Mouse (Mus musculus) forebrain, postnatal 0 days (tissue): ENCODE results near the gene Dhcr7. TPM values are rescaled to one million over a fixed set of nuclear protein-coding genes. Genes with fewer than 3 reads are reported as not detected.

Experiments
- ATAC-seq: fragments of 200-750 bp; cut with Nextera tagmentation; 2 replicates; pipeline ENCODE4 v1.8.0; 2017; ENCODE audit warnings: mild to moderate bottlenecking, moderate library complexity
- DNase-seq: peaks from one replicate; pipeline ENCODE4 v3.0.0-alpha.2; 2015
- H3K27ac ChIP-seq: fragments of 300-500 bp; sonication (generic); 2 replicates; pipeline ENCODE4 v1.5.1; 2014; ENCODE audit warnings: low read depth, mild to moderate bottlenecking, antibody characterized with exemption, low read length, moderate library complexity, mixed read lengths
- H3K27me3 ChIP-seq: fragments of 300-500 bp; sonication (generic); 2 replicates; pipeline ENCODE4 v1.6.1; 2014; ENCODE audit warnings: mild to moderate bottlenecking, low read length, mixed read lengths; ENCODE audit not compliant: insufficient read depth
- H3K36me3 ChIP-seq: fragments of 300-500 bp; sonication (generic); 2 replicates; pipeline ENCODE4 v1.6.1; 2014; ENCODE audit warnings: mild to moderate bottlenecking, moderate library complexity; ENCODE audit not compliant: insufficient read depth
- H3K4me1 ChIP-seq: fragments of 300-500 bp; sonication (generic); 2 replicates; pipeline ENCODE4 v1.6.1; 2014; ENCODE audit warnings: antibody characterized with exemption; ENCODE audit not compliant: insufficient read depth
- H3K4me2 ChIP-seq: fragments of 300-500 bp; sonication (generic); 2 replicates; pipeline ENCODE4 v1.6.1; 2014; ENCODE audit warnings: low read depth, mild to moderate bottlenecking, moderate library complexity
- H3K4me3 ChIP-seq: fragments of 300-500 bp; sonication (generic); 2 replicates; pipeline ENCODE4 v1.5.1; 2014; ENCODE audit warnings: low read depth, low read length, mixed read lengths
- H3K9ac ChIP-seq: fragments of 300-500 bp; sonication (generic); 2 replicates; pipeline ENCODE4 v1.6.1; 2014; ENCODE audit warnings: mild to moderate bottlenecking
- H3K9me3 ChIP-seq: fragments of 300-500 bp; sonication (generic); 2 replicates; pipeline ENCODE4 v1.6.1; 2016; ENCODE audit warnings: low read length
- CTCF ChIP-seq: sonication (generic); IDR thresholded peaks from 2 replicates; pipeline ENCODE4 v1.5.1; 2016; ENCODE audit warnings: antibody characterized with exemption, control low read depth, low read depth
- WGBS: fragments of 180-500 bp; shearing (Covaris S2); extraction: QIAGEN DNeasy Blood & Tissue Kit; methylation state at CpG from one replicate; pipeline ENCODE4 v1.1.7; 2014; 5-methylcytosine and 5-hydroxymethylcytosine counted together
- polyA plus RNA-seq: library from polyadenylated mRNA; unstranded; fragments of >200 nt; fragmentation: Nextera tagmentation; extraction: Ambion mirVana; gene quantifications from 2 replicates; pipeline ENCODE4 v1.2.1, GENCODE M21; 2015
- total RNA-seq: library from RNA; depleted of rRNA; stranded (reverse); fragments of >200 nt; gene quantifications from 2 replicates; pipeline ENCODE4 v1.2.3, GENCODE M21; 2014; rRNA removed

Gene Dhcr7
- total RNA-seq (40.5 and 52.7 TPM in 2 replicates), polyA plus RNA-seq (63.8 and 75.4 TPM in 2 replicates)

DNA sequence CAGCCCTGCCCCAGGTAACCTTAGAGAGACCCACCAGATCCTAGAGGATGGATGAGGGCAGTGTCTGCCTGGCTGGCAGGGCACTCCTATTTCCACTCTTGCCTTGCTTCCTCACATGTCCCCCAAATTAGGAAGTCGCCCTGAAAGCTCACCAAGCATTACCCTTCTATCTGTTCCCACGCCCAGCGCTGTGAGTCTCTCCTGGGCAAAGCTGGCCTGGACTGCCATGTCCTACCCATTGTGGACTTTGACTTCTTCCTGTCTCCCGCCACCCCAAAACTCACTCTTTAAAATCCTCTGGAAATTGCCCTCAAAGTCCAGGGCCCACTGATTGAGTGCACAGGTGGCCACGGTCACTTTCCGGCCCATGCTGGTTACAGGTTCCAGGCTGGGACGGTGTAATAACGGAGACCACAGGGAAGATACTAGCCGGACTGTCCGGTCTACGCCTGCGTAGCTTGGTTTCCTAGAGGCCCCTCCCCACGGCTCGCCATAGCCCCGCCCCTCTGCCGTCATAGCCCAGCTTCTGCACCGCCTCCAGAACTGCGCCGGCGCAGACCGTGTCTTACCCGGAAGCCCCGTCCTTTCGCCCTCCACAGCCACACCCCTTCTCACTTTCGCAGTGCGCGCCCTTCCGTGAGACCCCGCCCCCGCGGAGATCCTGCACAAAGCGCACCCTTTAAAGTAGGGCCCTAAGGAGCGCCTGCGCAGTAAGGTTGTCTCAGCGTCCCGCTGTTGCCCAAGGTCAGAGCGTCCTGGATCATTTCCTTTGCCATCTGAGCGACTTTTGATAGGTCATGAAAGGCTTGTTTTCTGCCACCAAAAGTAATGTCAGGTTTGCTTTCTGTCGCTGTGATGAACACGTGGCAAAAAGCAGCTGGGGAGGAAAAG lies at the start of gene Dhcr7, which contains the start of gene Nadsyn1:
Gene Dhcr7 (plus strand): TSS at position 771 of the 891 bp plus-strand sequence.
Gene Nadsyn1 (minus strand): TSS at position 475 of the 891 bp plus-strand sequence.
- H3K27me3 ChIP-seq: no peaks in the 10 kb centered on the region
- TF ChIP-seq CTCF: no peak
- WGBS: under 1% methylated on average over 39 of the region's 40 CpGs
- H3K9ac ChIP-seq: peak within 1 kb of the TSS; percentile 59
- ATAC-seq (peak; percentile 99), DNase-seq (peak; percentile 98)
- H3K27ac ChIP-seq: peak within 1 kb of the TSS; percentile 68
- H3K4me3 ChIP-seq: peak within 1 kb of the TSS; percentile 65
- no peaks in the 10 kb centered on the region for H3K9me3 ChIP-seq
- peak within 1 kb of the TSS; percentile 72 for H3K4me2 ChIP-seq
- H3K4me1 ChIP-seq: peaks cover 14% of the 10 kb centered on the region
- no peaks in the 10 kb centered on the region for H3K36me3 ChIP-seq

DNA sequence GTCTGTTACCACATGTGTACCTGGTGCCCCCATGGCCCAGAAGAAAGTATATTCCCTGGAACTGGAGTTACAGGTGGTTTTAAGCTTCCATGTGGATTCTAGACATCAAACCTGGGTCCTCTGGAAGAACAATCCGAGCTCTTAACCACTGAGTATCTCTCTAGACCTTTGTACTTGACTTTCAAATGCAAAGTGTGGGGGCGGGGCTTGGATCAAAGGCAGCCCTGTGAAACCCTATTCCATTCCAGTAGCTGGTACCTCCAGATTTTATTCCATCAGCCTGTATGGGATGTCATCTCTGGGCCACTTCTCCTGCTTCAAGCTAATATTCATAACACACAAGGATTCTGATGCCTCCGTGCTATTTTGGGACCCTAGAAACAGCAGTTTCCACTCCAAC lies 46.8 kb upstream of the Dhcr7 start:
- no peaks in the 10 kb centered on the region for H3K9me3 ChIP-seq
- peaks cover 11% of the 10 kb centered on the region; the same call in 1 of the 2 replicates for H3K36me3 ChIP-seq
- TF ChIP-seq CTCF: no peak
- no peak overlapping the region for H3K4me3 ChIP-seq
- H3K27me3 ChIP-seq: no peaks in the 10 kb centered on the region
- WGBS: 34% methylated on average over 3 of the region's 3 CpGs
- H3K4me1 ChIP-seq: no peaks in the 10 kb centered on the region
- H3K9ac ChIP-seq: no peak overlapping the region
- H3K4me2 ChIP-seq: no peak overlapping the region
- H3K27ac ChIP-seq: no peak overlapping the region
- ATAC-seq (no peak), DNase-seq (no peak)

DNA sequence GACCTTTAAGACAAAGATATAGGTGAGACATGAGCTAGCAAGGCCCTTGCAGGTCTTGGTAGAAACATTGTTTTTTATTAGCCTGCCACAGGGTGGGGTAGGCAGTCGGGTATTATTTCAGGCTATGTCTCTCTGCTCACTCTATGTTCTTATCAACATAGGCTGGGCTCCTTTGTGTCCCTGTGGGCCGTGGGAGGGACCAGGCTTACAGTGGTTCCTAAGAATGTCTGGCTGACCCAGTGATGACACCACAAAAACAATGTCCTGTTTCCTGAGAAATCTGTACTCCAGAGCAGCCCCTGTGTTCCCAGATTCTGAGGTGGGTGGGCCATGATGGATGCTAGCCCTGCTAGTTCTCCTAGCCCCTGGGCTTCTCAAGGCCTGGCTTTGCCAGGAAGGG lies 45.6 kb upstream of the Dhcr7 start:
- WGBS: 63% methylated on average over 2 of the region's 2 CpGs
- DNase-seq: no peak
- no peaks in the 10 kb centered on the region for H3K27me3 ChIP-seq

DNA sequence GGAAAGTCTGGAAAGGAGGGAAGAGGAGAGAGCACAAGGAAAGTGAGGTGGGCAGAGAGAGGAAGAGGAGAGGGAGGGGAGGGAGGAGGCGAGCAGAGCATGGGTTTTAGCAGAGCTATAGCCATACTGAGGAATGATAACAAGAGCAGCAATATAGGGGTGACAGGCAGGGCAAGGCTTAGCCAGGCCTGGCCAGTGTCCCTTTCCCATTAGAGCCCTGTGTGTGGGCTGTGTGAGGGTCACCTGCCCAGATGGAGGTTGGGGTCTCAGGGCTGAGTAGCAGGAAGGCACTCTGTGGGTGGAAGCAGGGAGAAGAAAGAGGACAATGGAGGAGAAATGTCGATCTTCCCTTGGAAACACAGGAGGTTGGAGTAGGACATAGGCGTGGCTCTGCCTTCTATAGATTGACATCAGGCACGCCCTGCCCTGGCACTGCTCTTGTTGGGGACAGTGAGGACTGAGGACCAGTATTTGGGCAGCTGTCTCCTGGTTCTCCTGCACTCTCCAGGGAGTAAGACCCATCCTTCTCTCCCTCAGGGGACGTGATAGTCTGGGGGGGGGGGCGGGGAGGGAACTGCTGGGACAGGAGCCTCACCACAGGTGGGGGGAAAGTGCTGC lies 39.5 kb upstream of the Dhcr7 start:
- peaks cover 4% of the 10 kb centered on the region; the same call in 1 of the 2 replicates for H3K4me1 ChIP-seq
- H3K4me3 ChIP-seq: peak overlapping the region; percentile 53
- peak overlapping the region; percentile 71 for H3K9ac ChIP-seq
- DNase-seq (no peak), ATAC-seq (peak; percentile 67)
- no peaks in the 10 kb centered on the region for H3K9me3 ChIP-seq
- WGBS: 12% methylated on average over 6 of the region's 6 CpGs
- peak overlapping the region; percentile 54 for H3K4me2 ChIP-seq
- TF ChIP-seq CTCF: no peak
- H3K36me3 ChIP-seq: peaks cover 11% of the 10 kb centered on the region; the same call in 1 of the 2 replicates
- H3K27me3 ChIP-seq: no peaks in the 10 kb centered on the region
- peak overlapping the region; percentile 6; the same call in 1 of the 2 replicates for H3K27ac ChIP-seq

More for the DNA sequence above, 45.6 kb upstream of the Dhcr7 start:
- no peak overlapping the region for H3K4me3 ChIP-seq
- H3K9ac ChIP-seq: no peak overlapping the region
- H3K9me3 ChIP-seq: no peaks in the 10 kb centered on the region
- H3K4me1 ChIP-seq: no peaks in the 10 kb centered on the region
- no peak overlapping the region for H3K4me2 ChIP-seq
- TF ChIP-seq CTCF: no peak
- ATAC-seq: no peak
- peaks cover 11% of the 10 kb centered on the region; the same call in 1 of the 2 replicates for H3K36me3 ChIP-seq
- no peak overlapping the region for H3K27ac ChIP-seq

DNA sequence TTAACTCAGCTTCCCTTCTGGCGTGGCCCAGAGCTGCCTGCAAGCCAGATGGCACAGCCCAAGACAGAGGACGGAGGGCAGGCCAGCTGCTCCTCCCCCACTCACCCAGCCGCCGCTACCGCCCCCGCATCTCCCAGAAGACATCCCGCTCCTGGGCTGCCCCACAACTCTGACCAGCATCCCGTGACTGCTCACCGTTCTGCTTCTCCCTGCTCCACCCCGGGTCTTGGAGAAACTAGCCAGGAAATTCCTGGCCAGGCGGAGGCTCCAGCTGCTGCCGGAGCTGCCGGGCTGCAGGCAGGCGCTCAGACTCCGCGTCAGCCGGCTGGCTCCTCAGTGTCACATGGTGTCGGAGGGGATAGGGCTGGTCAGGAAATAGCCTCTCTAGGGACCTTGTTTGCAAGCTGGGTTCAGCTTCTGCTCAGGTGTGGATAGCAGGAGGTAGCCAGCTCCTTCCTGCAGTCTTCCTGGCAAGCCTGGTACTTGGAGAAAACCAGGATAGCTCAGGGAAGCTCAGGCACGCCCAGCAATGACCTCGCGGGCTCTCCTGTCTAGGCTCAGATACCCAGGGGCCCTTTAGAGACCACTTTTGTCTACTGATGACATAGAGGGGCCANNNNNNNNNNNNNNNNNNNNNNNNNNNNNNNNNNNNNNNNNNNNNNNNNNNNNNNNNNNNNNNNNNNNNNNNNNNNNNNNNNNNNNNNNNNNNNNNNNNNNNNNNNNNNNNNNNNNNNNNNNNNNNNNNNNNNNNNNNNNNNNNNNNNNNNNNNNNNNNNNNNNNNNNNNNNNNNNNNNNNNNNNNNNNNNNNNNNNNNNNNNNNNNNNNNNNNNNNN lies 38.7 kb upstream of the Dhcr7 start, which contains the start of gene Mrgpre:
Gene Mrgpre (minus strand): TSS at position 505 of the 834 bp plus-strand sequence.
- WGBS: 7% methylated on average over 21 of the region's 21 CpGs
- H3K36me3 ChIP-seq: peaks cover 9% of the 10 kb centered on the region; the same call in 1 of the 2 replicates
- no peaks in the 10 kb centered on the region for H3K9me3 ChIP-seq
- peak within 1 kb of the TSS; percentile 54 for H3K4me2 ChIP-seq
- no peak for TF ChIP-seq CTCF
- H3K4me3 ChIP-seq: peak within 1 kb of the TSS; percentile 53
- H3K9ac ChIP-seq: peak within 1 kb of the TSS; percentile 71
- peak within 1 kb of the TSS; percentile 6 for H3K27ac ChIP-seq
- peaks cover 4% of the 10 kb centered on the region; the same call in 1 of the 2 replicates for H3K4me1 ChIP-seq
- DNase-seq (peak; percentile 83), ATAC-seq (peak; percentile 94)
- no peaks in the 10 kb centered on the region for H3K27me3 ChIP-seq

DNA sequence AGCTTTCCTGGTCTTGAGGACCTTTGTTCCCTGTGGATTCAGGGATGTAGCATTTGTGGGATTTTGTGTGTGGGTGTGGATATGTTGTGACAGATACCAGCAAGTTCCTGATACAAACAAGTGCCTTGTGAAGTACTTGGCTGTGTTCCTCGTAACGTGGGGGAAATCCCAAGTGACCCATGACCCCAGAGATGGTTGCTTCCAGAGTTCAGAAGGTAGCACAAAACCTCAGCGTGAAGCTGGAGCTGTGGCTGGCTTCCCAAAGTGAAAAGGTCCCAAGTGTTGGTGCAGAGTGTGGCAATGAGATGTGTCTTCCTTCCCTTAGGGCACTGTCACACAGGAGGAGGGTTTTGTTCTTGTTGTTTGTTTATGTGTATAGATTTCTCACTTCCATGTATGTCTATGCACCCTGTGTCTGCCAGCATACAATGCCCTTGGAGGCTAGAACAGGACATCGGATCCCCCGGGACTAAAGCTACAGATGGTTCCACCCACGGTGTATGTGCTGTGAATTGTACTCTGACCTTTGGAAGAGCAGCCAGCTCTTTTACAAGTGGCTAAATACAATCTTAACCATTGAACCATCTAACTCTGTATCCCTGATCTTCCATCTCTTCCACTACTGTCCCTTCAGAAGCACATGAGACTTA lies 30.5 kb upstream of the Dhcr7 start:
- Histone ChIP-seq H3K4me2 (no peak overlapping the region), H3K27me3 (no peaks in the 10 kb centered on the region), H3K4me3 (no peak overlapping the region), H3K36me3 (peaks cover 14% of the 10 kb centered on the region), H3K9me3 (0 out of 2 replicates have a peak, but pooled peaks cover 3% of the 10 kb centered on the region), H3K27ac (no peak overlapping the region), H3K4me1 (no peaks in the 10 kb centered on the region), H3K9ac (no peak overlapping the region)
- 75% methylated on average over 6 of the region's 6 CpGs for WGBS
- DNase-seq (no peak), ATAC-seq (no peak)
- no peak for TF ChIP-seq CTCF
